Mouse (Mus musculus) stomach, embryonic 14.5 days (tissue): ENCODE measurements around the gene Mdk. TPM values are rescaled to one million over a fixed set of nuclear protein-coding genes. Genes with fewer than 3 reads are reported as not detected.

Experiments
- ATAC-seq: fragments of 200-750 bp; cut with Nextera tagmentation; 2 replicates; pipeline ENCODE4 v1.8.0; 2017; ENCODE audit warnings: low read depth, moderate TSS enrichment; ENCODE audit not compliant: insufficient number of reproducible peaks, insufficient read depth, low FRiP score
- H3K27ac ChIP-seq: fragments of 300-500 bp; sonication (generic); 2 replicates; pipeline ENCODE4 v1.5.1; 2014; ENCODE audit warnings: mild to moderate bottlenecking, low read length, moderate library complexity, mixed read lengths
- H3K27me3 ChIP-seq: fragments of 300-500 bp; sonication (generic); 2 replicates; pipeline ENCODE4 v1.6.1; 2014; ENCODE audit warnings: low read length, control low read depth, mixed read lengths; ENCODE audit not compliant: control insufficient read depth, insufficient read depth
- H3K36me3 ChIP-seq: fragments of 300-500 bp; sonication (generic); 2 replicates; pipeline ENCODE4 v1.6.1; 2014; ENCODE audit warnings: mild to moderate bottlenecking, control low read depth, low read length, moderate library complexity, mixed read lengths; ENCODE audit not compliant: control insufficient read depth, insufficient read depth
- H3K4me1 ChIP-seq: fragments of 300-500 bp; sonication (generic); 2 replicates; pipeline ENCODE4 v1.6.1; 2014; ENCODE audit warnings: low read length, control low read depth, mixed read lengths; ENCODE audit not compliant: control insufficient read depth, insufficient read depth
- H3K4me2 ChIP-seq: fragments of 300-500 bp; sonication (generic); replicated peaks from 2 replicates; pipeline ENCODE4 v1.6.1; 2014; ENCODE audit warnings: low read depth, low read length, control low read depth
- H3K4me3 ChIP-seq: fragments of 300-500 bp; sonication (generic); 2 replicates; pipeline ENCODE4 v1.5.1; 2014; ENCODE audit warnings: low read depth, low read length, control low read depth
- H3K9ac ChIP-seq: fragments of 300-500 bp; sonication (generic); replicated peaks from 2 replicates; pipeline ENCODE4 v1.6.1; 2014; ENCODE audit warnings: low read depth, mild to moderate bottlenecking, control low read depth, low read length, moderate library complexity, mixed read lengths
- H3K9me3 ChIP-seq: fragments of 300-500 bp; sonication (generic); 2 replicates; pipeline ENCODE4 v1.6.1; 2016; ENCODE audit warnings: low read depth, low read length, control low read depth; ENCODE audit not compliant: control insufficient read depth
- WGBS: fragments of 180-500 bp; shearing (Covaris S2); extraction: QIAGEN DNeasy Blood & Tissue Kit; methylation state at CpG from one replicate; pipeline ENCODE4 v1.1.7; 2014; 5-methylcytosine and 5-hydroxymethylcytosine counted together
- microRNA-seq: library from miRNA; unstranded; fragments of <30 nt; microRNA quantifications from one replicate; pipeline ENCODE4, GENCODE M21; 2016
- polyA plus RNA-seq: library from polyadenylated mRNA; unstranded; fragments of >200 nt; fragmentation: Nextera tagmentation; extraction: Ambion mirVana; gene quantifications from 2 replicates; pipeline ENCODE4 v1.2.1, GENCODE M21; 2014

Mdk gene
- polyA plus RNA-seq, 1 experiment from 2014 or later, result 1,256 TPM

DNA sequence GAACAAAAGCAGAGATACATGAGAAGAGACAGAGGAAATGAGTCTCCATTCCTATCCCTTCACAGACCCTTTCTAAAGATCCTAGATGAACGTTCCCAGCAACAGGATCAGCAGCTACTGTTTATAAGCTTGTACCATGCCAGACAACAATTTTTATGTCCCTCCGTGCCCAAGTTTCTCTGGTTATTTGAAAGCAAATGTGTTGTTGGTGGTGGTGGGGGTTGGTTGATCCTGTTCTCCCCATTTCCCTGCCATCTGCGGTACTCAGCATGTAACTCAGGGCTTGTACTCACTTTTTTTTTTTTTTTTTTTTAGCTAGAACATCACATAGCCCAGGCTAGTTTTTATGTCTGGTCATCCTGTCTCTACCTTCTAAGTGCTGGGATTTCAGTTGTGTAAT is 33.0 kb downstream of the Mdk start:
- Histone ChIP-seq H3K4me2 (no peak overlapping the region), H3K9me3 (no peaks in the 10 kb centered on the region), H3K36me3 (peaks cover 13% of the 10 kb centered on the region; the same call in 1 of the 2 replicates), H3K27me3 (no peaks in the 10 kb centered on the region), H3K9ac (no peak overlapping the region), H3K4me3 (no peak overlapping the region), H3K27ac (no peak overlapping the region), H3K4me1 (no peaks in the 10 kb centered on the region)
- WGBS, result 91% methylated on average over 3 of the region's 3 CpGs
- no peak for ATAC-seq

DNA sequence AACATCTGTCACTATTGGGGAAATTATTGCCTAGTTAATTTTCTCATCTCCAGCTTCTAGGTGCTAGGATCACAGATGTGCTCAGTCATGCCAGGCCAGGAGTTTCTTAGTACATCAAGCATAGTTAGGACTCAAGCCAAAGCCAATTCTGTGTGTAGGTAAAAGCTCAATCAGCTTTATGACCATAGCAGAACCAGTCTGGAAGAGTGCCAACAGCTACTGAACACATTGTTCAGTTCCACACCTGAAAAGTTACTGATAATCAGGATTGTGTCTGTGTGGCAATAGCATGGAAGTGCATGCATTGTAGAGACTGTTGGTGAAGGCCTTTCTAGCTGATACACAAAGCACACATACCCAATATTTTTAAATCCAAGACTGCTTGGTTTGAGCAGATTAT is 34.1 kb downstream of the Mdk start:
- H3K9me3 ChIP-seq, result no peaks in the 10 kb centered on the region
- ATAC-seq, result no peak

DNA sequence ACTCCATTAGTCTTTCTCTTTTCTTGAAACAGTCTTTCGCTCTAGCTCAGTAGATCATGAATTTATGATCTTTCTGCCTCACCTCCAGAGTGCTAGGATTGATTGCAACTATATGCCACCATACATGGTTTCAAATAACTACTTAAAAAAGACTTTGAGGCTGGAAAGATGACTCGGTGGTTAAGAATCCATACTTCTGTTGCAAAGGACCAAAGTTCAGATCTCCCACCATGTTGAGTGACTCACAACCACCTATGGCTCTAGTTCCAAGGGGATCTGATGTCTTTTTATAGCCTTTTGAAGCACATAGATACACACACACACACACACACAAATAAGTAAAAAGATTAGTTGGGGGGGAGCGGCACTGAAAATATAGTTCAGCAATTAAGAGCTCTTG is 36.7 kb downstream of the Mdk start:
- H3K4me2 ChIP-seq, result no peak overlapping the region
- no peaks in the 10 kb centered on the region for H3K4me1 ChIP-seq
- H3K9ac ChIP-seq, result no peak overlapping the region
- H3K27me3 ChIP-seq, result no peaks in the 10 kb centered on the region
- H3K4me3 ChIP-seq, result no peak overlapping the region
- no peaks in the 10 kb centered on the region for H3K9me3 ChIP-seq
- 82% methylated on average over 3 of the region's 3 CpGs for WGBS
- H3K27ac ChIP-seq, result no peak overlapping the region
- ATAC-seq, result no peak
- H3K36me3 ChIP-seq, result peaks cover 7% of the 10 kb centered on the region; the same call in 1 of the 2 replicates

More for the DNA sequence above, 34.1 kb downstream of the Mdk start:
- no peak overlapping the region for H3K9ac ChIP-seq
- H3K4me2 ChIP-seq, result no peak overlapping the region
- no peak overlapping the region for H3K27ac ChIP-seq
- H3K4me1 ChIP-seq, result no peaks in the 10 kb centered on the region
- no peak overlapping the region for H3K4me3 ChIP-seq
- no peaks in the 10 kb centered on the region for H3K27me3 ChIP-seq
- peaks cover 13% of the 10 kb centered on the region; the same call in 1 of the 2 replicates for H3K36me3 ChIP-seq

DNA sequence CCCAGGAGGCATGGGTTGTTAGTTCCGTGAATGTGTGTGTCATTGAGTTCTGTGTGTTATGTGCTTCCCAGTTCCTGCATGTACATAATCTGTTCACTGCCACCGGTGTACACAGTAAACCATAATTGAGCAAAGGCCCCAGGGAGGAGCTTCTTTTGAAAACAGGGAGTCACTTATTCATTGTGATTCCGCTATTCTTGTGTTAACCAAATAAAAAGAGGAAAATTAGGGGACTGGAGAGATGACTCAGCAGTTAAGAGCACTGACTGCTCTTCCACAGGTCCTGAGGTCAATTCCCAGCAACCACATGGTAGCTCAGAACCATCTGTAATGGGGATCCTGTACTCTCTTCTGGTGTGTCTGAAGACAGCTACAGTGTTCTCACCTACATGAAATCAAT is 37.4 kb downstream of the Mdk start:
- Histone ChIP-seq H3K9ac (no peak overlapping the region), H3K4me3 (no peak overlapping the region), H3K9me3 (no peaks in the 10 kb centered on the region), H3K4me2 (no peak overlapping the region), H3K36me3 (0 out of 2 replicates have a peak, but pooled peaks cover 5% of the 10 kb centered on the region), H3K27ac (no peak overlapping the region), H3K27me3 (no peaks in the 10 kb centered on the region), H3K4me1 (no peaks in the 10 kb centered on the region)
- whole genome bisulfite sequencing, result 87% methylated on average over 3 of the region's 3 CpGs
- no peak for ATAC-seq

GRCm38 (mm10) chr2:91884616-91885015 is 47.5 kb downstream of the Mdk start:
- no peak overlapping the region for H3K27ac ChIP-seq
- no peak overlapping the region for H3K4me2 ChIP-seq
- no peak overlapping the region for H3K4me3 ChIP-seq
- WGBS, result 63% methylated on average over 4 of the region's 4 CpGs
- H3K9me3 ChIP-seq, result no peaks in the 10 kb centered on the region
- H3K27me3 ChIP-seq, result no peaks in the 10 kb centered on the region
- no peaks in the 10 kb centered on the region for H3K4me1 ChIP-seq
- no peak overlapping the region for H3K9ac ChIP-seq
- no peak for ATAC-seq
- H3K36me3 ChIP-seq, result peaks cover 6% of the 10 kb centered on the region

GRCm38 (mm10) chr2:91883961-91884360 is 48.1 kb downstream of the Mdk start:
- no peak overlapping the region for H3K27ac ChIP-seq
- no peak overlapping the region for H3K9ac ChIP-seq
- H3K27me3 ChIP-seq, result no peaks in the 10 kb centered on the region
- H3K9me3 ChIP-seq, result no peaks in the 10 kb centered on the region
- H3K4me3 ChIP-seq, result no peak overlapping the region
- no peak overlapping the region for H3K4me2 ChIP-seq
- H3K4me1 ChIP-seq, result peaks cover 3% of the 10 kb centered on the region; the same call in 1 of the 2 replicates
- H3K36me3 ChIP-seq, result peaks cover 6% of the 10 kb centered on the region
- ATAC-seq, result no peak
- 66% methylated on average over 4 of the region's 4 CpGs for WGBS

Small RNA genes within 50 kb of the gene (microRNA-seq; reads per million reads assigned to microRNA genes)
- not detected for gene Mir6999

Other genes with a start within 250 kb of the Mdk start
- gene Atg13, start 221.7 kb downstream of the Mdk start, polyA plus RNA-seq, result 27.8 and 30.0 TPM in 2 replicates
- gene Harbi1, start 221.4 kb downstream of the Mdk start, polyA plus RNA-seq, result 18.2 and 21.5 TPM in 2 replicates
- gene Ambra1, start 202.2 kb downstream of the Mdk start, polyA plus RNA-seq, result 17.8 and 18.1 TPM in 2 replicates
- 0.17 TPM in 1 of 2 replicates, not detected in the other for gene Chrm4, start 5.0 kb downstream of the Mdk start, polyA plus RNA-seq
- 1.2 and 1.4 TPM in 2 replicates for gene Gm9821, start 13.4 kb upstream of the Mdk start, polyA plus RNA-seq
- 45.4 and 47.9 TPM in 2 replicates for gene Dgkz, start 43.6 kb upstream of the Mdk start, polyA plus RNA-seq
- gene Creb3l1, start 92.2 kb upstream of the Mdk start, polyA plus RNA-seq, result 33.2 and 35.2 TPM in 2 replicates
- 35.8 and 42.6 TPM in 2 replicates for gene Phf21a, start 160.8 kb upstream of the Mdk start, polyA plus RNA-seq